Mouse (Mus musculus) splenic B cell, adult 2 months (primary cell): Measurements from ENCODE around the gene Midn.

Experiments
- DNase-seq: peaks from one replicate; pipeline ENCODE4 v3.0.0-alpha.2; 2011; ENCODE audit warnings: low read depth, low spot score
- H3K27me3 ChIP-seq: 2 replicates; pipeline ENCODE4 v1.6.1; 2012; ENCODE audit warnings: mild to moderate bottlenecking, low read length, moderate library complexity, mixed read lengths; ENCODE audit not compliant: control insufficient read depth, poor library complexity, insufficient read depth, severe bottlenecking
- H3K36me3 ChIP-seq: 2 replicates; pipeline ENCODE4 v1.6.1; 2012; ENCODE audit warnings: mild to moderate bottlenecking, low read length, moderate library complexity, mixed read lengths; ENCODE audit not compliant: control insufficient read depth, poor library complexity, insufficient read depth, severe bottlenecking

Midn gene

DNA sequence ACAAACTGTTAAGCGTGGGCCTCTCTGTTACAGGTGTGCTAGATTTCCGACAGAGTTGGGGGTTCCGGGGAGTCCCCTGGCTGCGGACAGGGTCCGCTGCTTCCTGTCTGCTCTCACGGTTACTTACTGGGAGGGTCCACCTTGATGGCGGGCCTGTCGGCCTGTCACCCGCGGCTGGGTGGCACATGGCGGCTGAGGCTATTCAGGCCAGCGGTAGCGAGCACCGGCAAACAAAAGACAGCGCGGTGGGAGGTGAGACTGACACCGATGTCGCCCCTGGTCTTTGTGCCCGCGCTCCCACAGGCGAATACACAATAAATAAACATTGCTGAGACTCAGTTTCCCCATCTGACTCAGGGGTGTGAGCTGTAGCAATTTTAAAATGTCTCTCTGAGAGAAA, 41.9 kb downstream of the Midn start:
- peaks cover 2% of the 10 kb centered on the region for H3K27me3 ChIP-seq
- no peaks in the 10 kb centered on the region for H3K36me3 ChIP-seq
- no peak for DNase-seq

DNA sequence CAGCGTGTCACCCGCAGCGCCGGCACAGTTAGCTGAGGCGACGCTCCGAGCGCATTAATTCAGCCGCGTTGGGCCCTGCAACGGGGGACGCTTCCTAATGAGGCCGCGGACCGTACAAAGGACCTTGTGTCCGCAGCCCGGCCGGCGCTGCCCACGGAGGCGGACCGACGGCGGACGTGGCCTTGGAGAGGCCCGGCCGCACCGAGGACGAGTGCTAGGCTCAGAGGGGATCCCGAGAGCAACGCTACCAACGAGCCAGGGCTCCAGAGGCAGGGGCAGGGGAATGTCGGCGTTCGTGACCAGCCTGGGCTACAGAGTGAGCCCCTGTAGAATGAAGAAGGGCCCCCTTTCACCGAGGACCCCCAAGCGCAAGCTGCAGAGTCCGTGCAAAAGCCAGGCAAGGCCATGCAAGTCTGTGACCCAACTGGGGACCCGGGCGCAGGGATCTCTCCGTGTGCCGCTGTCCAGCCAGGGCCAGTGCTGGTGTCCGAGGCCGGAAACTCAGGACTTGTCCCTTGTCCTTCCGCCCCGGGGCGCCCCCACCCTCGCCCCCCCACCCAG, 42.5 kb downstream of the Midn start:
- peaks cover 2% of the 10 kb centered on the region for H3K27me3 ChIP-seq
- no peaks in the 10 kb centered on the region for H3K36me3 ChIP-seq
- no peak for DNase-seq

GRCm38 (mm10) chr10:80193976-80194375, 45.9 kb downstream of the Midn start:
- no peak for DNase-seq
- Histone ChIP-seq H3K36me3 (no peaks in the 10 kb centered on the region), H3K27me3 (no peaks in the 10 kb centered on the region)

DNA sequence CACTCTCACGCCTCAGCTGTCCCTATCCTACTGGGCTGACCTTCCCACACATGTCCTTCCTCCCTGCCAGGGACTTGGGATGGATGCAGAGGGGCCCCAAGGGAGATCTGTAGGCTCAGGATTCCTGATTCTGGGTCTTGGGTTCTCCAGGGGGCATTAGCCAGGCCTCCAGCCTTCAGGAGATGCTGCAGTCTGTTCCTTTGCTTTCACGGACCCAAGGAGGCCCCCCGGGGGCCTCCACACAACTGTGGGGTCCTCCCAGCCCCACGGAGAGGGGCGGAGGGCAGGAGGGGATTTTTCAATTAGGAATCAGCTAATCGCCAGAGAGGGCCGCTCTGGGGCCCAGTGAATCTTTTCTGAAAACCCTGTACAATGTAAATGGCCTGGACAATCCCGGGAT, 46.4 kb downstream of the Midn start:
- Histone ChIP-seq H3K27me3 (no peaks in the 10 kb centered on the region), H3K36me3 (no peaks in the 10 kb centered on the region)
- no peak for DNase-seq

DNA sequence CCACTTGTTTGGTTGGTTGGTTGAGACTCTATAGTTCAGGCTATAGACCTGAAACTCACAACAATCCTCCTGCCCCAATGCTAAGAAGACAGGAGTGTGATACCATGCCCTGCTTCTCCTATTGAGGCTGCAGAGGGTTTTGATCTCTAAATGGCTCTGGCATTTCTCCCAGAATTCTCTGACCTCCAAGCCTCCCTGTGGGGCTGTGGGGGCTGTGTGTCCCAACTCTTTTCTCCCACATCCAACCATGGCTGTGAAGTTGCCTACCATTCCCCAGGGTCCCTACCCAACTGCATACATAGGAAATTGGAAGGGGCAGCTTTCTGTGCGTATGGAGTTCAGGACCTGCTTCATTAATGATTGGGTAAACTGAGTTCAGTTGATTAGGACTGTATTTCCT, 48.1 kb downstream of the Midn start:
- no peaks in the 10 kb centered on the region for H3K36me3 ChIP-seq
- DNase-seq: no peak
- H3K27me3 ChIP-seq: no peaks in the 10 kb centered on the region

DNA sequence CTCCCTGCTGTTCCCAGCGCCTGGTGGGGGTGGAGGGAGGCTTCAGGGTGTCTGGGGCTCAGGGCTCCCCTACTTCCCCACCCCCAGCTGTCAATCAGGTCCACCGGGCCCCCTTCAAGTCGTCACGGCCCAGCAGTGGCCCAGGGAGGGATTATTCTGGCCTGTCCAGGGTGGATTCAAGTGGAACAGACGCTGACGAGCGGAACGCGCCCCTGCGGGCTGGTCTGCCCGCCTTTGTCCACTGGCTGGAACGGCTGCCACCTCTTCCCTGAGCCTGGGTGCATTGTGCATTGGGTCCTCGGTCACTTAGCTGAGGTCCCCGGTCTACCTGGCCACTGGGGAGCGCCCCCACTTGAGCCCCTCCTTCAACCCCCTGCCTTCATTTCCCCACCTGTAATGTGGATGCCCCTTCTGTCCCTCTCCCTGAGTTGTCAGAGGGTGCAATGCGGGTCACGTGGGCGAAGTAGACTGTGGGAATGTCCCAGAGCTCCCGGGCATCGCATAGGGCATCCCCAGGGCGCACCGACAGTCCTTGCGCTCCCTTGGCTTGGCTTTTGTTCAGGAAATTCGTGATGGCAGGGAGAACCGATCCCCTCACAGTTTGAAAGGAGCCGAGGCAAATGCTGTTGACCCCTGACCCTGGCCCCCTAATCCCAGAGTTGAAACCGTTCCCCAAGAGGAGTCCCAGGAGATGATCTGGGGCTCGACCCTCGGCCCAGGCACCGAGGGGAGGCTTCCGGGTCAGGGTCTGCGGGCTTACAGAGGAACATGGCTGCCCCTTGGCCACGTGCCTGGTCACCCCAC, 48.9 kb downstream of the Midn start:
- H3K27me3 ChIP-seq: no peaks in the 10 kb centered on the region
- H3K36me3 ChIP-seq: no peaks in the 10 kb centered on the region
- DNase-seq: no peak

DNA sequence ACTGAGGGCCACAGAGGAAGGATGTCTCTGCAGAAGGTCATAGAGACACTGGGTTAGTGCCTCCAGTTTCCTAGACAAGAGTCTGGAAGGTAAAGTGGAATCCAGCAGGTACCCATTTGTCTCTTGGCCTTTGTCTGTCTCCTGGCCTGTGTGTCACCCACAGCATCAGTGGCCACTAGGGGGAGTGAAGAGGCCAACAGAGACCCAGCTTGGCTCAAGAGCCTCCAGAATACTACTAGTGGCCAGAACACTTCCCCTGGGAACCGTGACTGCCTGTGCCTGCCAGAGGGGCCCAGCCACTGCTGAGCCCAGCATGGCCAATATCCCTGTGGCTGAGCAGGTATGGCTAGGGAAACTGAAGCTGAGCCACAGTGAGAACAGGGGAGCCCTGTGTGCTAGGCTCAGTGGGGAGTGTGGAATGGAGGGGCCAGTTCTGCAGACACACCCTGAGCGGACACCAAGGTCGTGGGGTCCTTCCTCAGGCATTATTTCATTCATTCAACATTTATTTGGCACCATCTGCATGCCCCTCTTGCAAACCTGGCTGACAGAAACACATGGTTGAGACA, 51.5 kb downstream of the Midn start:
- DNase-seq: peak; percentile 91
- no peaks in the 10 kb centered on the region for H3K36me3 ChIP-seq

GRCm38 (mm10) chr10:80200485-80200884, 52.4 kb downstream of the Midn start:
- no peaks in the 10 kb centered on the region for H3K36me3 ChIP-seq
- DNase-seq: no peak
- no peaks in the 10 kb centered on the region for H3K27me3 ChIP-seq

More for the DNA sequence above, 51.5 kb downstream of the Midn start:
- H3K27me3 ChIP-seq: no peaks in the 10 kb centered on the region

GRCm38 (mm10) chr10:80204055-80204454, 56.0 kb downstream of the Midn start:
- H3K36me3 ChIP-seq: no peaks in the 10 kb centered on the region
- no peaks in the 10 kb centered on the region for H3K27me3 ChIP-seq
- no peak for DNase-seq

- no peak for DNase-seq
- no peaks in the 10 kb centered on the region for H3K36me3 ChIP-seq
- no peaks in the 10 kb centered on the region for H3K27me3 ChIP-seq
These were observed 59.1 kb downstream of the Midn start for GRCm38 (mm10) chr10:80207201-80207600.

DNA sequence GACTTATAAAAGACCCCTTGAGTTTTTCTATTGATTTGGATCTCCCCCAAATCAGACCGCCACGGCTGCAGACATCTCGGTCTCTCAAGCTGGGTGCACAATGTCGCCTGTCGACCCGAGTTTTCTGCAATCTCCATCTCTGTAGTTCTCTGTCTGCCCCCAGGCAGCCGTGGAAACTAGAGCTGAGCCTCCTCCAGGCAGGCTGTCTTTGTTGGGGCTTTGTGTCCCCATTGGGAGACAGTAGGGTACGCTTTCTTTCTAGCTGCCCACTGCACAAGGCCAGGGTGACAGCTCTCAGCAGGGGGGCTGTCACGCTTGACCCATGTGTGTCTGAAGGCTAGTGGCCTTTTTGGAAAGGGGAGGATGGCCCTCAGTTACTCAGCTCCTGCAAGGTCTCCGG, 59.6 kb downstream of the Midn start:
- H3K36me3 ChIP-seq: no peaks in the 10 kb centered on the region
- DNase-seq: no peak
- H3K27me3 ChIP-seq: no peaks in the 10 kb centered on the region
